Mouse (Mus musculus) thymus, adult 2 months (tissue): ENCODE results near the gene Nos1ap.

Experiments
- CTCF ChIP-seq: fragments of 200-500 bp; IDR thresholded peaks from 2 replicates; pipeline ENCODE4 v1.5.1; 2012; ENCODE audit warnings: mild to moderate bottlenecking, control low read depth, low read length, moderate library complexity, borderline replicate concordance; ENCODE audit not compliant: control insufficient read depth, poor library complexity, insufficient read depth; ENCODE audit errors: extremely low read depth
- POLR2A ChIP-seq: fragments of 200-500 bp; IDR thresholded peaks from 2 replicates; pipeline ENCODE4 v1.6.1; 2012; ENCODE audit warnings: mild to moderate bottlenecking, low read length, control low read depth, moderate library complexity; ENCODE audit not compliant: control insufficient read depth, poor library complexity, insufficient read depth; ENCODE audit errors: extremely low read depth

DNA sequence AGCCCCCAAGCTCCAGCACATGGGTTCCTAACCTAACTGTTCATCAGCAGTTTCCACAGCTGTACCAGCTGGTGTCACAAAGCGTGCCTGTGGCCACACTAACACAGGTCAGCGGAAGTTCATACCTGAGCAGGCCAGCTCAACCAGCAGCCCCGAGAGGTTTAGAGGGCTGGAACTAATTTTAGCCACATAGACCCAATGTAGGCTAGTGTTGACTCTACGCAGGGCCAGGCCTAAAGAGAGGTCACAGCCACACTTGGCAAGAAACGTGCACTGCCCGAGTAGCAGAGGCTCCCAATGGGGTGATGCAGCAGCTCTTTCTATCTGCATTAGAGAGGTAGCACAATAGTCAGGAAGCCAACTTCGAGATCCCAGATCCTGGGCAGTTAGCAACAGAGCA lies 88.1 kb downstream of the Nos1ap start:
- TF ChIP-seq POLR2A (no peak), CTCF (no peak)
